Mouse (Mus musculus) kidney, postnatal 0 days (tissue): Measurements from ENCODE around the gene Rdh5. TPM values are rescaled to one million over a fixed set of nuclear protein-coding genes. Genes with fewer than 3 reads are reported as not detected.

Experiments used
- ATAC-seq: fragments of 200-750 bp; cut with Nextera tagmentation; replicated peaks from 2 replicates; pipeline ENCODE4 v1.8.0; 2017; ENCODE audit warnings: low read depth, moderate number of reproducible peaks, moderate TSS enrichment, moderate library complexity; ENCODE audit not compliant: low FRiP score
- DNase-seq: peaks from one replicate; pipeline ENCODE4 v3.0.0-alpha.2; 2016; ENCODE audit warnings: low spot score
- H3K27ac ChIP-seq: fragments of 300-500 bp; sonication (generic); 2 replicates; pipeline ENCODE4 v1.5.1; 2014; ENCODE audit warnings: mild to moderate bottlenecking
- H3K27me3 ChIP-seq: fragments of 300-500 bp; sonication (generic); 2 replicates; pipeline ENCODE4 v1.6.1; 2014; ENCODE audit warnings: low read length, mixed read lengths; ENCODE audit not compliant: insufficient read depth
- H3K36me3 ChIP-seq: fragments of 300-500 bp; sonication (generic); 2 replicates; pipeline ENCODE4 v1.6.1; 2014; ENCODE audit warnings: low read length, mixed read lengths; ENCODE audit not compliant: insufficient read depth
- H3K4me1 ChIP-seq: fragments of 300-500 bp; sonication (generic); replicated peaks from 2 replicates; pipeline ENCODE4 v1.6.1; 2014; ENCODE audit warnings: antibody characterized with exemption, low read length, mixed read lengths; ENCODE audit not compliant: insufficient read depth
- H3K4me2 ChIP-seq: fragments of 300-500 bp; sonication (generic); 2 replicates; pipeline ENCODE4 v1.6.1; 2014; ENCODE audit warnings: mild to moderate bottlenecking, low read length, moderate library complexity, mixed read lengths
- H3K4me3 ChIP-seq: fragments of 300-500 bp; sonication (generic); replicated peaks from 2 replicates; pipeline ENCODE4 v1.5.1; 2014; ENCODE audit warnings: low read depth, low read length
- H3K9ac ChIP-seq: fragments of 300-500 bp; sonication (generic); 2 replicates; pipeline ENCODE4 v1.6.1; 2014; ENCODE audit warnings: low read depth, low read length
- H3K9me3 ChIP-seq: fragments of 300-500 bp; sonication (generic); replicated peaks from 2 replicates; pipeline ENCODE4 v1.6.1; 2016; ENCODE audit warnings: low read length, inconsistent platforms, mixed read lengths
- CTCF ChIP-seq: IDR thresholded peaks from 2 replicates; pipeline ENCODE4 v1.5.1; 2016; ENCODE audit warnings: antibody characterized with exemption, low read depth, mild to moderate bottlenecking, moderate library complexity
- WGBS: fragments of 180-500 bp; shearing (Covaris S2); extraction: QIAGEN DNeasy Blood & Tissue Kit; methylation state at CpG from one replicate; pipeline ENCODE4 v1.1.7; 2014; 5-methylcytosine and 5-hydroxymethylcytosine counted together
- polyA plus RNA-seq: library from polyadenylated mRNA; unstranded; fragments of >200 nt; fragmentation: Nextera tagmentation; extraction: Ambion mirVana; gene quantifications from 2 replicates; pipeline ENCODE4 v1.2.1, GENCODE M21; 2015

Rdh5 gene
- polyA plus RNA-seq, 1 experiment from 2014 or later = 12.9 TPM

DNA sequence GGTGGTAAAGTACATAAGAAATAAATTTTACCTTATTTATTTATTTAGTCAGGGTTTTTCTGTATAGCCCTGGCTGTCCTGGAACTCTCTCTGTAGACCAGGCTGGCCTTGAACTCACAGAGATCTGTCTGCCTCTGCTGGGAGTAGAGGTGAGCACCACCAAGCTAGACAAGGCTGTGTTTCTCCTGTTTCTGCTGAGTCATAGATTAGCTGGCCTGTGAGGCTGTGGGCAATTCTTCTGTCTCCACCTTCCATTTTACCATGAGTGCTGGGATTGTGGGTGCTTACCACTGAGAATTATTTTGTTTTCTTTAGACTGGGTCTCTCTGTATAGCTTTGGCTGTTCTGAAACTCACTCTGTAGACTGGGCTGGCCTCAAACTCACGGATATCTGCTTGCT is 21.3 kb downstream of the Rdh5 start:
- no peak for TF ChIP-seq CTCF
- H3K9me3 ChIP-seq = no peaks in the 10 kb centered on the region
- H3K9ac ChIP-seq = no peak overlapping the region
- H3K27ac ChIP-seq = no peak overlapping the region
- DNase-seq (no peak), ATAC-seq (no peak)
- no peak overlapping the region for H3K4me3 ChIP-seq
- WGBS = 85% methylated on average over 1 of the region's 1 CpGs
- no peaks in the 10 kb centered on the region for H3K36me3 ChIP-seq
- no peaks in the 10 kb centered on the region for H3K27me3 ChIP-seq
- H3K4me1 ChIP-seq = peaks cover under 1% of the 10 kb centered on the region; the same call in 1 of the 2 replicates
- H3K4me2 ChIP-seq = no peak overlapping the region

DNA sequence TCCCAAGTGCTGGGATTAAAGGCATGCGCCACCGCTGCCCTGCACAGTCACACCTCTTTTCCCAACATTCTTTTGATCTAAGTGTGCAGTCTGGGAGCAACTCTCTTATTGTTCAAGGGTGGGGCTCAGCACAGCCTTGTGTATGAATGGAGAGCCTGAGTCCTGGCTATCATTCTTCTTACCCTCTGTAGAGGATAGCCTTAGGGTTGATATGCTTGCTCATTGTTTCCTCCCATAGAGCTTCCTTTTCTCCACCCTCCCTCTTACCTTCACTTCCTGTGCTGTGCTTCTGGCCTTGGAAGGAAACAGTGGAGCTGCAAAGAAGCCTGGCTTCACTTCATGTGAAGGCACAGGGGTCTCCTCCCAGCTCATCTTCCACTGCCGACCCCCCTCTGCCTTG is 22.0 kb downstream of the Rdh5 start, which contains the start of gene Cd63:
TSS of gene Cd63 (plus strand) at position 292 of the 400 bp plus-strand sequence.
- DNase-seq = no peak
- Histone ChIP-seq H3K4me1 (peaks cover 8% of the 10 kb centered on the region), H3K9me3 (no peaks in the 10 kb centered on the region), H3K36me3 (no peaks in the 10 kb centered on the region), H3K9ac (no peak within 1 kb of the TSS), H3K4me3 (no peak within 1 kb of the TSS), H3K27ac (peak within 1 kb of the TSS; percentile 47), H3K27me3 (0 out of 2 replicates have a peak, but pooled peaks cover 3% of the 10 kb centered on the region), H3K4me2 (no peak within 1 kb of the TSS)
- no peak for ATAC-seq
- no peak for TF ChIP-seq CTCF
- 80% methylated on average over 3 of the region's 3 CpGs for WGBS

DNA sequence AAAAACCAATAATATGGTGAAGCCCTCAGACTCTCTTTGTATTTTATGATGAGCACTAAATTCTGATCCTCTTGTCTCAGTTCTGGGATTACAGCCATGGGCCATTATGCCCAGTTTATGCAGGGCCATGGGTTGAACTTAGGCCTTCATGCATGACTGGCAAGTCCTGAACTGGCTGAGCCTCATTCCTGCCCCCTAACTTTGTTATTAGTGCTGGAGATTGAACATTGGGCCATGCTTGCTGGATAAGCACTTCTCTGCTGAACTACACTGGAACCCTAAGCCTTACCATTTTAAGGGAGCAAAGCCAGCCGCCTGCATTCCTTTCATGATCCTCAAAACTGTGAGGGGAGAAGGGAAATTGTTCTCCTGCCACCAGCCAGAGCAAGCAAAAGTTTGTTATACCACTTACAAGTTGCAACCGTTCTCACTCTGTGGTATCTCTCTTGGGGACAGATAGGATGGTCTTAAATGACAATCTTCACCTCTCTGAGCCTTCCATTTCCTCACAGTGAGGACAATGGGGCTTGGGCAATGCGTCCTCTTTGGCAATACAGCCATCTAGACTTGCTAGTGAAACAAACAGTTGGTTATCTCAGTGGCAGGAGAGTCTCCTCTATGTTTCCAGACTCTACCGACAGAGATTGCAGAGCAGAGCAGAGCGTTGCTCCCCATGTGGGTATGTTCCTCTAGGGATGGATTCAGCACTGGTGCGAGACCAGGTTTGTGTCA is 22.8 kb downstream of the Rdh5 start:
- H3K4me1 ChIP-seq = peaks cover 9% of the 10 kb centered on the region
- H3K4me3 ChIP-seq = no peak overlapping the region
- WGBS = 75% methylated on average over 6 of the region's 6 CpGs
- no peak overlapping the region for H3K4me2 ChIP-seq
- no peak for DNase-seq
- TF ChIP-seq CTCF = no peak
- 0 out of 2 replicates have a peak, but pooled peaks cover 3% of the 10 kb centered on the region for H3K27me3 ChIP-seq
- ATAC-seq = no peak; the same call in 1 of the 2 replicates
- no peaks in the 10 kb centered on the region for H3K36me3 ChIP-seq
- no peaks in the 10 kb centered on the region for H3K9me3 ChIP-seq
- H3K27ac ChIP-seq = peak overlapping the region; percentile 47
- H3K9ac ChIP-seq = no peak overlapping the region

DNA sequence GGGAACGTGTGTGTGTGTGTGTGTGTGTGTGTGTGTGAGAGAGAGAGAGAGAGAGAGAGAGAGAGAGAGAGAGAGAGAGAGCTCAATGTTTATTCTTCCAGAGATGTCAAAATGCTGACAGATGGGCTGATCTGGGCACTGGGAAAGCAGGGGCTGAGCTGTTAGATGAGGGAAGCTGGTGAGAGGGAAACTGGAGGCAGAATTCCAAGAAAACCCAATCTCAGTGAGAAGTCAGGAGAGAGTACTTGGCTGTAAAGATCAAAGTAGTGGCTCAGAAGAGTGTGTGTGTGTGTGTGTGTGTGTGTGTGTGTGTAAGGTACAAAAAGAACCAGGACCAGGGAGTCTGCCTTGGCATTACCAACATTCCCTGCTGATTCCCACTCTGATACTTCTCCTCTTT is 25.2 kb downstream of the Rdh5 start:
- H3K36me3 ChIP-seq = no peaks in the 10 kb centered on the region
- peaks cover 9% of the 10 kb centered on the region for H3K4me1 ChIP-seq
- WGBS = 19% methylated on average over 1 of the region's 1 CpGs
- TF ChIP-seq CTCF = no peak
- H3K27ac ChIP-seq = no peak overlapping the region
- H3K4me3 ChIP-seq = no peak overlapping the region
- H3K9me3 ChIP-seq = no peaks in the 10 kb centered on the region
- DNase-seq = no peak
- 0 out of 2 replicates have a peak, but pooled peaks cover 3% of the 10 kb centered on the region for H3K27me3 ChIP-seq
- no peak overlapping the region for H3K9ac ChIP-seq
- no peak overlapping the region for H3K4me2 ChIP-seq
- ATAC-seq = no peak

DNA sequence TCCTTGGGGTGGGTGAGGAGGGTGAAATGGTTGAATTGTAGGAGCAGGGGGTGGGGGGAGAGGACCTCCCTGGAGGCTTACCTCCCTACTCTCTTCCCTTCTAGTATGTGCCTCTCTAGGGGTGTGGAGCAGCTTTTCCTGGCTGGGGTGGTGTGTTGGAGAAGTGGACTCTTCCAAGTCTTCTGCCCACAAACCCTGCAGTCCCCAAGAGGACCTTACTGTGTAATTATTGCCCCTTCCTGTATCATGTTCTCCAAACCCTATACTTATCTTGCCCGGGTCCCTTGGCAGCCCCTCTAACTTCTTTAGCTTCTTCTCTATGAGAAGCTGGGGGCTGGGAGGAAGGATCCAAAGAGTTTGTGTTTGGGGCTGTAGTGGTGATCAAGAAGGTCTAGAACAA is 25.9 kb downstream of the Rdh5 start:
- DNase-seq = no peak

DNA sequence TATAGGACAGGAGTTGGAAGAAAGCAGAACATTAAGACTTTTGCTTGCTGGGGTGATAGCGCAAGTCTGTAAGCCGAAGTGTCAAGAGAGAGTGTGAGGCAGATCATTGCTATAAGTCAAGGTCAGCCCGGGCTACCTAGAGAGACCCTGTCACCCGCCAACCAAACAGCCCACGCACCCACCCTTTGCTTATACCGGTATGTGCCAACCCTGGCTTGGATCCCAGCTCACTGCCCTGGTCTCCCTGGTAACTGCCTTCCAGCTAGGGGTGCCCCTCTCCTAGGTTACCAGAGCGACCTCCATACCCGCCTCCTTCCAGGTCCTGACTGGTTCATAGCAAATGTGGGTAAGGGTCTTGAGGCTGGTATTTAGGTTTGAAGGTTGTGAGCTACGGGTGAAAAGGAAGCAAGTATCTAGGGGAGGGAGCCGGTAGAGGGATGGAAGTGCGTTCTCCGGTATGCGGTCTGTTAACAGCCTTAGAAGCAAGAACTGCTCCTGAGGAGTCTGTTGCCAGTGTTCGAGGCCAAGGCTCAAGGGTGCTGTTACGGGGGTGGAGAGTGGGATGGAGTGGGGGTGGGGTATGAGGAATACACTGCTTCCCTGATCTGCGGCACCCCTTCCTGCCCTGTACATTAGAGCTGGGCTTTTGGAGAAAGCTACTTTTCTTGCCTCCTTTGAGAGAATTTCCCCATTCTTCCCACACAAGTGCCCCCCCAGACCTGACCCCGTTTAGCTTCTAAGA is 26.6 kb downstream of the Rdh5 start:
- ATAC-seq = no peak; the same call in 1 of the 2 replicates
- H3K27ac ChIP-seq = no peak overlapping the region
- H3K4me1 ChIP-seq = peaks cover 9% of the 10 kb centered on the region
- H3K36me3 ChIP-seq = no peaks in the 10 kb centered on the region
- H3K9ac ChIP-seq = peak overlapping the region; percentile 13; the same call in 1 of the 2 replicates
- TF ChIP-seq CTCF = no peak
- H3K27me3 ChIP-seq = 0 out of 2 replicates have a peak, but pooled peaks cover 3% of the 10 kb centered on the region
- DNase-seq = no peak
- WGBS = 9% methylated on average over 17 of the region's 17 CpGs
- 0 out of 2 replicates have a peak overlapping the region, but pooled peaks have one; percentile 6 for H3K4me3 ChIP-seq
- H3K9me3 ChIP-seq = no peaks in the 10 kb centered on the region
- peak overlapping the region; percentile 38 for H3K4me2 ChIP-seq

More for the DNA sequence above, 25.9 kb downstream of the Rdh5 start:
- 0 out of 2 replicates have a peak, but pooled peaks cover 3% of the 10 kb centered on the region for H3K27me3 ChIP-seq
- H3K4me2 ChIP-seq = no peak overlapping the region
- no peak overlapping the region for H3K4me3 ChIP-seq
- TF ChIP-seq CTCF = no peak
- no peaks in the 10 kb centered on the region for H3K36me3 ChIP-seq
- WGBS = 35% methylated on average over 1 of the region's 1 CpGs
- H3K4me1 ChIP-seq = peaks cover 9% of the 10 kb centered on the region
- H3K9ac ChIP-seq = no peak overlapping the region
- H3K9me3 ChIP-seq = no peaks in the 10 kb centered on the region
- no peak overlapping the region for H3K27ac ChIP-seq
- ATAC-seq = no peak
